Comparison of ENCODE assay signal across 14 mouse cellular contexts in genomic region chr10:74823395-74823794, GRCm38 (mm10).
"Had no signal": no experiment of that assay in that cellular context is flagged by ENCODE, and none has a peak within 500 bp of the region (broad histone marks: within the 10 kb centered on the region; RNA-seq: fewer than 3 reads in every experiment).

No protein-coding gene starts in this region.

- ATAC-seq: liver, postnatal 0 days had no signal

- H3K4me1 ChIP-seq: limb, embryonic 12.5 days; liver, embryonic 13.5 days; lung, embryonic 15.5 days; neural tube, embryonic 15.5 days had no signal

- H3K4me3 ChIP-seq: layer of hippocampus, adult 2 months; limb, embryonic 12.5 days; liver, embryonic 13.5 days; lung, embryonic 15.5 days; myocyte; neural tube, embryonic 15.5 days had no signal

- DNase-seq: kidney, postnatal 25 days; liver; liver, embryonic 13.5 days; liver, postnatal 0 days; lung, postnatal 14 days; midbrain, embryonic 14.5 days; right cerebral cortex, adult 18-20 months; right cerebral cortex, postnatal 25 days; thymus, postnatal 4 days had no signal

- H3K27ac ChIP-seq: layer of hippocampus, adult 2 months; limb, embryonic 12.5 days; liver, embryonic 13.5 days; lung, embryonic 15.5 days; neural tube, embryonic 15.5 days had no signal

- H3K36me3 ChIP-seq: limb, embryonic 12.5 days; liver, embryonic 13.5 days; lung, embryonic 15.5 days; neural tube, embryonic 15.5 days had no signal

- H3K27me3 ChIP-seq: limb, embryonic 12.5 days; liver, embryonic 13.5 days; lung, embryonic 15.5 days; neural tube, embryonic 15.5 days had no signal

- H3K9me3 ChIP-seq: limb, embryonic 12.5 days; liver, embryonic 13.5 days; lung, embryonic 15.5 days; neural tube, embryonic 15.5 days had no signal
